Mouse (Mus musculus): Measurements from ENCODE around the gene P3h4.

DNA sequence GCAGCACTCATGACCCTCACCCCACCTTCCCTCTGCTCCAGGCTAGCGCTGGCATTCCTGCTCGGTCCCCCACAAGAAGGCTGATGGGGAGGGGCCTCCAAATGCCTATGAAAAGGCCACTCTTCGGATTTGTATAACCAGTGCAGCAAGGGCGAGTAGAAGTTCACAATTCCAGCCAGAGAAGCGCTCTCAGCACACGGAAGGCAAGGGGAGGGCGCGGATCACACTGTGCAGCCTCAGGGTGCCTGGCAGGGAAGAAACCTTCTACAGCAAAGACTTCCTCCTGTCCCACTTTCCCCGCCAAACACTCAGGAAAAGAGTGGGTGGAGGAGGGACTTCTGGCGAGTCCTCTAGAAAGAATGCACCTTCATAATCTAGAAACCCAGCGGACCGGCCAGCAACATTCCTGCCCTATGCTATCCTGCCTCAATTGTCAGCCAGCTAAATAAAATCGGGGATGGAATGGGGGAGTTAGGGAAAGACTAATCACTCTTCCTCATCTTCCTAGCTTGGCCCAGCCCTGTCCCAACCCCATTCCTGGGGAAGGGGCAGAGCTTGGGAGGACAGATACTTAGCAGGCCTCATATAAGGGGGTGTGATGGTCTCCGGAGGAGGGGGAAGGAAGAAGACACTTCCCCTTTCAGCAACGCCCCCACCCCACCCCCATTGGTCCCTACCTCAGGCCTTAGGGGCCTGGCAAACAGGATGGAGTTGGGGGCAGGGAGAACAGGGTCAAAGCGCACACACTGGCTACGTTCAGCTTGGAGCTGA is 18.6 kb downstream of the P3h4 start:
- TF ChIP-seq CTCF (IDR thresholded peaks at IDR 0.05; ENCODE audit: borderline replicate concordance, insufficient read depth, low read length) (no peak), POLR2A (IDR thresholded peaks at IDR 0.05; ENCODE audit: low read depth, low read length) (no peak)
